Mouse (Mus musculus) layer of hippocampus, postnatal 14 days (tissue): Measurements from ENCODE around the gene Plxna4. TPM values are rescaled to one million over a fixed set of nuclear protein-coding genes. Genes with fewer than 3 reads are reported as not detected.

Experiments used
- DNase-seq, 2 experiments: peaks; one replicate each; pipeline ENCODE4 v3.0.0; 2021 to 2022; ENCODE audit warnings: low spot score in 2 of 2, mixed read lengths in 1 of 2
- total RNA-seq, 2 experiments: library from RNA; stranded (reverse); gene quantifications; 2 replicates each; pipeline ENCODE4 v1.2.3; 2021

Plxna4 gene
- total RNA-seq, 2 experiments from 2014 or later, result 113 to 120 TPM

DNA sequence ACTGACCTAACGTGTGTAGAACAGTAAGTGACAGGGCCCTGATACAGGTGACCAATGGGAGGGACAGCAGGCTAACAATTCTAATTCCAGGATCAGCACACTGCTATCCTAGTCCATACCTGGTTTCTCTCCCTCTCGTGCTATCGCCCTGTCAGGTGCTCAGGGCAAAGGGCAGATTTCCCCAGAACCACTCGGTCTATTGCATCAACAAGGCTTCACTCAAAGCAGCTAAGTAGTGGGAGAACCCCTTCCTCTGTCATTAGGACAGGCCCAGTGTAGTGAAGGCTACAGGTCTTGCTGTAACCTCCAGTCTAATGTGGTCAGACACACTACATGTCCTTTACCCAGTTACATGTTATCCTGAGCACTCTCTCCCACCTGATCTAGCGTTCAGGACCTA lies 176.7 kb downstream of the Plxna4 start:
- no peak for DNase-seq

DNA sequence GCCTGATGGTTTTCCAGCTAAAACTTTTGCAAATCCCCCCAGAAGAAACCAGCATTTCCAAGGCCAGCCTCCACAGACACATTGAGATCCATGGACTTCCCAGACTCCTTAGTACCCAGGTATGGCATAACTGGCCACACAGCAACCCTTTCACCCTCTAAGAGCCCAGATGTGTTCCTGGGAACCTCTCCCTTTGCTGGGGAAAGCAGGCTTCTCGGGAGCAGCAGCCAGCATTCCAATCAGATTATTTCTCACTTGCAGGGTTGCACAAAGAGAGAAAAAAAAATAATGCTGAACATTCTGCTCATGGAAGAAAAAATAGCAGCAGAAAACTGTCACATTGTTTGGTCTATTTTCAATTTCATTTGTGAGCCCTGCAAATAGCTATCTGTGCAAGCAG lies 178.4 kb downstream of the Plxna4 start:
- peak in 1 of 2 experiments; percentile 34 for DNase-seq

DNA sequence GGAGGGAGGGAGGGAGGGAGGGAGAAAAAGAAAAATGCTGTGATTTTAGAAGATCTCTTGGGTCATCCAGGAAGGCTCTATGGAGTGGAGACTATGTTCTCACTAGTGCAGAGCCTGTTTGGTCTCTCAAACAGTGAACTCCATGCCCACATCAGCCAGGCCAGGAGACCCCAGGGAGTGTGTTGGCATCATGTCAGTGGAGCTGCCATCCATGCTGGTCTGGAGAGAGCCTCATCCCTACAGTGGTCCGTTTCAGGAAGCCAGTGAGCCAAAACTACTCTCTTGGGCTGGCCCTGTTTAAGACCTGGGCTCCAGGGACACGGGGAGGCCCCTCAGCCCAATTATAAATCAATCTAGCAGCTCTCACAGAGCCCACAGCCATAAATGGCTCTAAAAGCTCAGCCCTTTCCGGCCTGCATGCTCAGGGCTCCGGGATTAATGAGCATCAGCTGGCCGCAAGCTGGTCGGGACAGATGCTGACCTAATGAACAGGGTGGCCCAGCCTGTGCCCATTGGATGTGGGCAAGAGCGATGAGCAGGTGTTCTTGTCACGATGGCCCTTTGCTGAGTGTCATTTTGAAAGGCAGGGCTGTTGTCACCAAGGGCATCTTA lies 180.3 kb downstream of the Plxna4 start:
- no peak for DNase-seq

DNA sequence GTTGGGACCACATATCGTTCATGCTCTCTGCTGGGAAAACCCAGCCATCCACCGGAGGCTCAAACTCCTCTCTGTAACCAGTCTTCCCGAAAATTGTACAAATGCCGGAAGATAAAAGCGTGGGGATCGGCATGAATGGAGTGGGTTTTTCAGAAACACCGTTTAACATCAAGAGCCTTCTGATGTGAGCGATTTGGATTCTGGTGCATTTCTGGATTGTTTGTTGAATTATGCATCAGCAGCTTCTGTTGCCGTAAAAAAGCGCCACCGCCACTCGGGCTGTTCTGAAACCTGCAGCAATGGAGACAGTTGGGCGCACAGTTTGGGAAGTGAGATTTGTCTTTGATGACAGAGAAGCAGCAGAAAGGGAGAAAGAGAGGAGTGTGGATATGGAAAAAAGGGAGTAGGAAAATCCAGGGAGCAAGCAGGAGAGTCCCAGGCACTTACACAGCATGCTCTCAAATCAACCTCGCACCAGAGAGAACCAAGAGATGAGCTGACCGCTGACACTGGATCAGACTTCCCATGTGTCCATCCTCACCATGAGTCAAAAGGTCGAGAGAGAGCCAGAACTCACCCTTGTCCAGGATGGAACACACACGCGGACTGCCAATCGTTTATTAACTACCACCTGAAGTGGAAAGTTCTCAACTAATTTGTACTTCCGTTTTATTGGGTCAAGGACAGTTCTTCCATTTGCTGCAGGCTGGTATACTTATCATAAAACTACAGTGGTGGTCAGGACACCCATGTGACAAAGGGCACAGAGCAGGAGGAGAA lies 181.5 kb downstream of the Plxna4 start:
- DNase-seq, result peak; percentile 50 to 84

DNA sequence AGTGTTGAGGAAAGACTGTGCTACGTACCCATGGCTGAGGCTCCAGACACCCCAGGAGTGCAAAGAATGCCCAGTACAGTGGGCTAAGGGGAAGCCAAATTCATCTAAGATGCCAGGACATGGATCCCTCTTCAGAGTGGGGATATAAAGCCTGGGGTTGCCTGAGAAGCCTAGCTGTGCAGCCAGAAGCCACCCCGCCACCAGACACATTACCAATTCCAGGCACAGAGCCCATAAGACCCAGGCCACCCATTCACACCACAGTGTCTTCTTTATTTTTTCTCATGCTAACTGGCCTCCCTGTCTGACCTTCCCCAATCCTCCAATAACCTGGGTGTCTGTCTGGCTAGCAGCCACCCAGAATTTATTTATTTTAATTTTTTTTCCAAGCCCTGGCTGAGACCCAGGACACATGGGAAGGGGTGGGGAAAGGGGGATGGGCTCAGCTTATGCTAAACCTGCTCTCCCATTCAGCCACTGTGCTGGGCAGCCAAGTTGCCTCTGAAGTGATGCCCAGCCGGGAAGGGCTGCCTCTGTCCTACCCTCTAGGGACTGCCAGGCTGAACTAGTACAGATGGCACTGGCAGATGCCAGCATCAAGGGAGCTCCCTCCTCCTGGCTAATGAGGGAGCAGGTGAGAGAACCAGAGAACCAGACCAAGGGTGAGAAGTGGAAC lies 185.3 kb downstream of the Plxna4 start:
- DNase-seq, result peak; percentile 61 to 75

DNA sequence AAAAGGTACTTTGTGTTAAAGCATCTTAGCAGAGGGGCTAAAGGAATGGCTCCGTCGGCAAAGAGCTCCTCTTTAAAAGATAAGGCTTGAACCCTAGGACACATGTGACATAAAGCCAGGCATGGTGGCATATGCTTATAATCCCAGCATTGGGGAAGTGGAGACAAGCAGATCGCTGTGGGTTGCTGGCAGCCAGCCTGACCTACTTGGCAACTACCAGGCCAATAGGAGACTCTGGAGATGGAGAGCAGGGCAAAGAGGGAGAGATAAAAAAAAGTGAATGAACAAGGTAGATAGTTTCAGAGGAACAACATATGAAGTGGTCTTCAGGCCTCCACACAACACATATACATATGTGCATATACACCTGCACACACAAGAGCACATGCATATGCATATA lies 189.7 kb downstream of the Plxna4 start:
- DNase-seq, result no peak

DNA sequence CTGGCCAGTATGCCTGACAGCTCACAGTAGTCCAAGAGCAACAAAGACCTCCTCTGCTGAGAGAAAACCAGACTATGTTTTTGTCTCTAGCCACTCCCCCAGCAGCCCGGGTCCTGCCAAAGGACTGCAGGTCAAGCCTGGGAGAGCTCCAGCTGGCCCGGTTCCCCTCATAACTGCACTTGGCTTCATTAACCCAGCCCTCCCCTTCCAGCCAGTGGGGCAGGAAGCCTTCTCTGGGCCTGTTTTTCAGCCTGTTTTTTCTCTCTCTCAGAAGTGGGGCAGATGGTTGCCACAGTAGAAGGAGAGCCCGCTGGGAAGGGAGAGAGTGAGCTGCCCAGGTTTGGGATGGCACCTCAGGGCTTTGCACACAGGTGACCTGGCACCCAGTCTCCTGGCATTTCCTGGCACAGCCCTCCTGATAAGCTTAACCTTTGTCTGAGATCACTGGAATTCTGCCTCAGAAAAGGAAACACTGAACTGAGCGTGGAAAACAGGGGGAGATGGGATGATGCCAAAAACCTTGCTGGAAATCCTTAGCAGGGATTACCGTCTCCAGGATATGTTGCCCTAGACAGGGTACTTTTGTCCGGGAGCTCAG lies 190.8 kb downstream of the Plxna4 start:
- peak; percentile 72 to 87 for DNase-seq

DNA sequence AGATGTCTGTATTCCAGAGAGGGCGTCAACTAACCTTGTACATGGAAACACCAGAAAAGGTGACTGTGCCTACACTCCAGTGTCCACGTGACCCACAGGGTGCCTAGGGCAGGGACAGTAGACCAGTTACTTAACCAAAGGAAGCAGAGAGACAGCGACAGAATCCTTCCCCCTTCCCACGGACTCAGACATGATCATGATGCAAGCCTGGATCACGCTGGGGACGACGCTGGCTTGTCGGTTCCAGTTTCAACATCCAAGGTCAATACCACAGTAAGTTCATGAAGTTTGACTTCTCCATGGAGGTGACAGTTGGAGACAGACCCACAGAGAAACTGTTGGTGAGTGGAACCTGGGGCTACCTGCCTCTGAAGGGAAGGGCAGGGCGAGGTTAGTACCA lies 192.6 kb downstream of the Plxna4 start:
- no peak for DNase-seq

DNA sequence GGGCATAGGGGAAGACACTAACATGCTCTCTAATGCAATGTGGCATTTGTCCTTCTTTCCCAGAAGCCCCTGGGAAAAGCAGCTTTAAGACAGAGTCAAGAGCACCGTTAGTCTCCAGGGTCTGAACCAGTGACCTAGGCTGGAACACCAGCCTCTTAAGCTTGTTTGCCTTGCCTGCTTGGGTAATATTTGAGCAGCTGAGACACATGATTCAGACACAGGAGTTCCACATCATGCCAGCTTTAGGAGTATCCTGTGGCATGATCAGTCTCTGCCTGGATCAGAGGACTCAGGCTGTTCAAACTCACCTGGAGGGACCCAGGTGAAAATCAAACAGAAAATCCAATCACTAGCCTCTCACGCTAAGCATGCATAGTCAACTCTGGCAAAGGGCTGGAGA lies 195.7 kb downstream of the Plxna4 start:
- DNase-seq, result no peak

DNA sequence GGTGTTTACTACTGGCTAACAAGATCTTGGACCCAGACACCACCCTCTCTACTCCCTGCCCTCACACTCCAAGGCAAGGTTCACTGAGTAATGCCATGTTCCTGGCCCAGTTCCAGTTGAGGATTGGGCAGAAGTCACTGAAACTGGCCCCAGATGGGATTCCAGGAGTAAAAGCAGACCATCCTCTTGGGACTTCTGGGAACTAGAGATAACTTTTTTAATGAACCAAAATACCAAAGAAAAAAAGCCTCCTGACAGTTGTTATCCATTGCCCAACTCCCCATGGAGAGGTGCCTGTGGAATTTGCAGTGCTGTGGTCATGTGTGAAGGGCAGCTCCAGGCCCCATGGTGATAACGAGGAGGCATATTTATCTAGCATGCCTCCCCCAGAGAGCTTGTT lies 199.7 kb downstream of the Plxna4 start:
- no peak for DNase-seq

DNA sequence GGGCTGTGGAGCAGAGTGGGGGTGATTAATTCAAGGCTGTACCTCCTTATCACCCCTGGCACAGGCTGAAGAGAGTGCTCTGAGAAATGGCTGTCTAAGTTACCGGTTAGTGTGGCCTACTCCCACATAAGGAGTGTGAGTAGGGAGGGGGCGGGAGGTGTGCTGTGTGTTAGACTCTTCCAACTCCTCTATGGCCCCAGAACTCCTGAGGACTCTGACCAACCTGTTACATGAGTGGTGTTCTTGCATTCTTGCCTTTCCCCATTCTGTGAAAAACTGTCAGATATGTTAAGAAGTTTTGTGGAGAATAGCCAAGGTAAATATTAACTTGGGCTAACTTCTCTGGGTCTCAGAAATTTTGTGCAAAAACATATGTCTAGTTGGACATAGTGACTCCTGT lies 201.1 kb downstream of the Plxna4 start:
- no peak for DNase-seq

DNA sequence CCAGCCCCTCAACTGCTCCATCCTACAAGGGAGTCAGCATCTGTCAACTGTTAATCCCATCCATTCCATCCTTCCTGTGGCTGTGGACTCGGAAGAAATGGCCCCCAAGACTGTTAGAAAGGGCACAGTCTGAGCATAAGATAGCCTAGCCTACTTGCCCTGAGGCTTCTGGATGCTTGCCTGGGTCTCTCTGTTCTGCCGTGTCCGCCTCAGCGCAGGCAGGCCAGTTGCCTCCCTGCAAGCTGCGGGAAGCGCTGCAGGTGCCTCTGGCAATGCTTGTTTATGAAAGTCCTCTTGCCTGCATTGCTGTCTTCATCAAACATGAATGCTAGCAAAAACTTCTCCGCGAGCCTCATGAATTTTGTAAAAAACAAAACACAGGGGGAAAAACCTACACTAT lies 203.1 kb downstream of the Plxna4 start:
- no peak for DNase-seq

DNA sequence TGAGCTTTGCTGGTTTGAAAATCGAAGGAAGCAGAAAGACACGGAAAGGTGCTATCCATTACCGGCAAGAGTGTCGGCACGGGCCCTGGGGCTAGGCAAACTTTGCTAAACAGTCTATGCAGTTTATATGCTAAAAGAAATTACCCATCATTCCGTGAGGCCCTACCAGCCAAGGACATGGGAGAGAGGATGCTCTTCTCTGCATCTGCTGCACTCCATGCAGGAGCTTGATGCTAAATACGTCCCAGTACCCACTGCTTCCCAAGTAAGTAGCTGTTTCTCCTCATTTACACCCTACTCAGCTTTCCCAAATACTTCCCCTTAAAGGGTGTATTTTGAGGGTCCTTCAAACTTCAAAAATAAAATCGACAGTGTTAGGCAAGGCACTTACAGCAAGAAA lies 203.6 kb downstream of the Plxna4 start:
- no peak for DNase-seq

DNA sequence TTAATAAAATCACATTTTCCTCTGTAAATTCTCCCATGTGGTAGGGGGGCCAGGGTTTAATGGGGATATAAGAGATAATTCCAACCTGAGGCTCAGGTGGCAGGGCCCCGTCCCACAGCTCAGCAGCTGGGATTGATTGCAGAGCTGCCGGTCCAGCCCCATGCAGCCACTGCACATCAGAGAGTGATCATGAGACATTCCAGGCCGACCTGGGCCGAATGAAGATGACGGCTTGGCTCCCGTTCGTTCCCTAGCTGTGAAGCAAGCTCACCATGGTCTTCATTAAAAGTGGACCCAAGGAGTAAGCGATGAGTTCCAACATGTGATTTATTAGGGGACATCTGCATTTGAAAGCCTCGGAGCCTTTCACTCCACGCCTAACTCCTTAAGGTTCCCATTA lies 206.5 kb downstream of the Plxna4 start:
- DNase-seq, result no peak

DNA sequence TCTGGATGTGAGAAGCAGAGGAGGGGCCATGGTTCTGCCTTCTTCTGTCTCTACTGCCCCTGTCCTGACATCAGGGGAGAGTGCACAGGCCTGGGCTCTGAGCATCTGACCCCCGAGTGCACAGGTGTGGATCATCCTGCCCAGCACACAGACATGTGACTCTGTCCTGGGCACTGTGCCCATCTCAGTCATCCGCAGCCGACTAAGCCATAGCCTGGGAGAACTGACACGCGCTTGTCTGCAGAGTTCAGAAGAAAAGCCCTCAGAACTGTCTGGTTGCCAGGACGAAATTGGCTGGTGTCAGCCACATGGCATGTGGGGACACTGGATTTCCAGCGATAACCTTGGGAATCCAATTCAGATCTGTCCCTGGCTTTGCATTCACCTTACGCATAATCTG lies 210.8 kb downstream of the Plxna4 start:
- peak; percentile 29 to 34 for DNase-seq

DNA sequence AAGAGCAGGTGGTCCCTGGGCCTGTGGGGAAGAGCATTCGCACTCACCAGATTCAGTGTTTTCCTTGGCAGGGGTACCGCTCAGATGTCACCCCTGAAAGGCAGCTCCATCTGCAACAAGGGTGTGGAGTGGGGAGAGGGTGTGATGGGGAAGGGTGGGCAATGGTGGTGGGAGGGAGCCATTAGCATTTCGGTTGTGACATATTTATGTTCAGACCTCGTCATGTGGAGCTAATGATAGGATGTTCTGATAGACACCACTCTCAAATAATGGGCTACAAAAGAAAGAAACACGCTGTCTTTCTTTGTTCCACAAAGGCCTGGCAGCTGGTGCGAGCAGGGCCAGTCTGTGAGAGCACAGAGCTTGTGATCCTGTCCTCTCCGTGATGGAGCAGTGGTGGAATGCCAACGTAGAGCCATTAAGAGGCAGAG lies 214.0 kb downstream of the Plxna4 start:
- peak; percentile 62 to 84 for DNase-seq

DNA sequence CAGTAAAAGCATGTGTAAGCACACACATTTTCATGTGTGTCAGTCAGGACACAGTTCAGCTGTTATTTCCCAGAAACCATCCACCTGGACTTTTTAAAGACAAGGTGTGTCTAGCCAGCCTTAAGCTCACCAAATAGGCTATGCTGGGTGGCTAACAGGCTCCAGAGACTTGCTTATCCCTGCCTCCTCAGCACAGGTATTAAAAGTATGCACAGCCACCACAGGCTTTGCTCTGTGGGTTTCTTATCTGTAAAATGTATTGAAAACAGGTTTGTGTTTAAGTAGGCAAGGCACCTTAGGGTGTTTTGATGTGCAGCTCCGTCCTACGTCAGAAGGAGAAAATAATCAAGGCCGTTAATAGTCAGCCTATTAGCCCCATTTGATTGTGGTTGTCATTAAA lies 218.9 kb downstream of the Plxna4 start:
- DNase-seq, result no peak

DNA sequence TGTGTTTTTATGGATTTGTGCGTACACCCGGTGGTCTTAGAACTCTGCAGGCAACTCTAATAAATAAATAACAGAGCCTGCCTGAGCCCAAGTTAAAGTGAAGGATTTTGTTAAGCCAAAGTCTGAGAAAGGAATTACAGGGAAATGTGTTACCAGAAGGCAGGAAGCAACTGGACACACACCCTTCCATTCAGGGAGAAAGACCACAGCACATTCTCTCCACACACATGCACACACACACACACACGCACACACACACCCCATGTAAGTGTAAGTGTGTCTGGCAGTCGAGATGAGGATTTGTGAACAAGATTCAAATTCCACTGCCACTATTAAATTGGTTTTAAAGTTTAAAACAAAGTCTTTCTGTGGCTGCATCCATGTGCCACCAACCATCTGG lies 219.6 kb downstream of the Plxna4 start:
- DNase-seq, result no peak

DNA sequence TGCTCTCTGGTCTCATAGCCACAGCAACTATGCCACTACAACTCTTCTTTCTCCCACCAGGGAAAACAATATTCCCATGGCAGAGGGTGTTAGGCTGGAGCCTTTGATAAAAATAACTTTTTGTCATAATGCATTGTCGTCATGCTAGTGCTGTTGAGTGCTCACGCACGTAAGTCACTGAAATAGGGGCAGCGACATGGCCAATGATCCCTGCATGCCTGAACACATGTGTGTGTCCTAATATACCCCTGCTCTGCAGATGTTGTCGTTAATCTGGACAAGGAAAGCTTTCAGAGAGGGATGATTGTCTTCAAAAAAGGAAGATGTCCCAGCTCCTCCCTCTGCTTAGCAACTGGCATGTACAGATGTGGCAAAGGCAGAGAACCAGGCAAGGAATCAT lies 223.1 kb downstream of the Plxna4 start:
- DNase-seq, result no peak

DNA sequence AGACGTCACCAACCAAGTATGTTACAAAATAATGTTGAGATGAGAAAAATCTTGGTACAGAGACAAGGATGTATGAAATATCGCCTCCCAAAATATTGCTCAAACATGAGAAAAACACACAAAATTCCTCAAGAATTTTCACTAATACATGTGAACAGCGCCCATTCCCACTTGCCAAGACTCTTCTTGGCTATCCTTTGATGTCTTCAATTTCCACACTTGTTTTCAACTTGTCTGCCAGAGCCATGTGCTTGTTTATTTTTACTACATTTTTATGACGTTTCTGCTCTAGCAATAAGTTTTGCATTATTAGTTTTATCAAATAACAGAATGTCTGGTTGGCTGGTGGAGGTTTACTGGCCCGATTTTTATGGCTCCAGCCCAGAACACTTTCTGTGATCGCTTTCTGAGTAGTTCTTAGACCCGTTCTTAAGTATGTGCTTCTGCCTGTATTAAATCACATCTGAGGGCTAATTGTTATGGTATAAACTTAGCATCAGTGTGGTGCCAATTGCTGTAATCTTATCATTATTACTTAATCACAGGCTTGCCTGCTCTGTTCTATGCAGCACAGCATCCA lies 224.4 kb downstream of the Plxna4 start:
- no peak for DNase-seq

DNA sequence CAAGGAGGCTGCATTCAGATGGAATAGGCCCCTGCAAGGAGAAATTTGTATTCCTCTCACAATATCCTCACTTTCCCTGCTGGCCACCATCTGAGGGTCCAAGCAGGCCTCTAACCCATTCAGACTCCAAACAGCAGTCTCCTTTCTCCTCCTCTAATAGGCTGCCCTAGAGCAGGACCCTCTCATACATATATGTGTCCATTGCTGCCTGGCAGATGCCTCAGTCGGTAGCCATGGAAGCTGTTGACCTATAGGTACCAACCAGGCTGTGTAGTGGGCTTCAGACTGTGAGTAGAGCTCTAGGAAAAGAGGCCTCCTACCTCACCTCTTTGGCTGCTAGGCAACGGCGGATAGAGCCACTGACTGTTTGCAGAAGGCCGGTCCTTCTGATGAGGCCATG lies 225.6 kb downstream of the Plxna4 start:
- no peak for DNase-seq

DNA sequence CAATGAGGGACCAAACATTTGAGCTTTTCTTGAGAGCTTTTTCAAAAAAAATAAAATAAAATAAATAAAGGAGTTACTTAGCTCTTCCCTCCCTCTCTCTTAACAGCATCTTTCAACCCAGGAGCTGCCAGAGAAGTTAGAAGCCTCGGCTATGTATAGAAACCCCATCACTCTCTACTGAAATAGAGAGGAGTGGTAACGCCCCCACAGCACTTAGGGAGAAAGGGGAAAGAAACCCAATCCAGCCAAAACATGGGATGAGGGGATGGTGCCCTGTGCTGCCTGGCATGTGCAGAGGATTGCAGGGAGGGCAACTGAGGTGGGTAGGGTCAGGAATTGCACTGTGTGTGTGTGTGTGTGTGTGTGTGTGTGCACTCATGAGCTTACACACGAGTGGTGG lies 228.3 kb downstream of the Plxna4 start:
- no peak for DNase-seq
